Mouse (Mus musculus) kidney, adult 2 months (tissue): ENCODE measurements at regions not wholly inside any gene's neighbourhood (a gene's known extent, or its start where the extent isn't known, plus 50 kb on each side); places are given as distances from the start of the nearest gene placed in this dataset.

Source experiments
- CTCF ChIP-seq: fragments of 200-500 bp; conservative IDR thresholded peaks from 2 replicates; pipeline ENCODE4 v1.5.1; 2011; ENCODE audit warnings: low read depth, mild to moderate bottlenecking, control low read depth, low read length, moderate library complexity, mixed read lengths; ENCODE audit not compliant: insufficient read depth, insufficient read length
- POLR2A ChIP-seq: fragments of 200-500 bp; IDR thresholded peaks from one replicate; pipeline ENCODE4 v1.6.1; 2011; ENCODE audit warnings: low read depth, low read length, control low read depth

- TF ChIP-seq CTCF (no peak), POLR2A (no peak)
These were observed 54.7 kb downstream of the Csf2 start for GRCm38 (mm10) chr11:54194733-54195132.
